Mouse (Mus musculus): ENCODE data around the gene Hyal3. TPM values are rescaled to one million over a fixed set of nuclear protein-coding genes. Genes with fewer than 3 reads are reported as not detected.

The Hyal3 gene
- polyA plus RNA-seq, 1 experiment from 2014 or later, result 1.3 TPM

DNA sequence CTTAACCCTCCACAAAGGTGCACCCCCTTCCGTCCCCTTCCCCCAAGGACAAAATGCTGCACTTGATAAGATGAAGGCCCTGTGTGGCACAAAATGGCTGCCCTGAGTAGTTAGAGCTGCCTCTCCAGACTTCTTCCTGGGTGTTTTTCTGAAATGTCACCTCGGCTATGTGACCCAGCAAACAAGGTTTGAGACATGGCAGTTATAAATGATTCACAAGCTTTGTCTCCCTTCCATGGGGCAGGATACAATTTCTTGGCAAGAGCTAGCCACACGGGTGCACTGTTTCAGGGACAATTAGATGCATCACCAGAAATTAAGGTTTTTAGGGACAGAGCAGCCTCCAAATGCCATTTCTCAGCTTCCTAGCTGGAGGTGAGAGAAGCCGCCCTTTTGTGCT lies 40.2 kb upstream of the Hyal3 start:
- H3K4me3 ChIP-seq (replicated peaks; ENCODE audit: low read depth, low read length), result no peak overlapping the region
- no peak overlapping the region for H3K27ac ChIP-seq
- H3K9me3 ChIP-seq (replicated peaks; ENCODE audit: low read length), result no peaks in the 10 kb centered on the region
- H3K9ac ChIP-seq (ENCODE audit: low read depth, low read length), result no peak overlapping the region
- H3K4me1 ChIP-seq (replicated peaks; ENCODE audit: insufficient read depth, low read length), result peaks cover 27% of the 10 kb centered on the region
- peak overlapping the region; percentile 95; the same call in 1 of the 2 replicates for H3K4me2 ChIP-seq (ENCODE audit: low read length)
- ATAC-seq (replicated peaks; ENCODE audit: low FRiP score, low read depth) (no peak), DNase-seq (ENCODE audit: low spot score) (peak; percentile 32)
- H3K36me3 ChIP-seq (ENCODE audit: insufficient read depth, low read length), result peaks cover 28% of the 10 kb centered on the region
- no peaks in the 10 kb centered on the region for H3K27me3 ChIP-seq (ENCODE audit: insufficient read depth, low read length)
- TF ChIP-seq CTCF (IDR thresholded peaks at IDR 0.05; ENCODE audit: low read depth), result no peak
- WGBS, result 45% methylated on average over 4 of the region's 4 CpGs

GRCm38 (mm10) chr9:107541005-107541404 lies 39.6 kb upstream of the Hyal3 start:
- Histone ChIP-seq H3K27me3 (ENCODE audit: insufficient read depth, low read length) (no peaks in the 10 kb centered on the region), H3K4me2 (ENCODE audit: low read length) (peak overlapping the region; percentile 95), H3K36me3 (ENCODE audit: insufficient read depth, low read length) (peaks cover 29% of the 10 kb centered on the region), H3K4me1 (replicated peaks; ENCODE audit: insufficient read depth, low read length) (peaks cover 21% of the 10 kb centered on the region), H3K9ac (ENCODE audit: low read depth, low read length) (peak overlapping the region; percentile 52; the same call in 1 of the 2 replicates), H3K4me3 (replicated peaks; ENCODE audit: low read depth, low read length) (peak overlapping the region; percentile 70), H3K9me3 (replicated peaks; ENCODE audit: low read length) (no peaks in the 10 kb centered on the region), H3K27ac (0 out of 2 replicates have a peak overlapping the region, but pooled peaks have one; percentile 40)
- TF ChIP-seq CTCF (IDR thresholded peaks at IDR 0.05; ENCODE audit: low read depth), result no peak
- WGBS, result 21% methylated on average over 10 of the region's 10 CpGs
- DNase-seq (ENCODE audit: low spot score) (peak; percentile 41), ATAC-seq (replicated peaks; ENCODE audit: low FRiP score, low read depth) (no peak)

DNA sequence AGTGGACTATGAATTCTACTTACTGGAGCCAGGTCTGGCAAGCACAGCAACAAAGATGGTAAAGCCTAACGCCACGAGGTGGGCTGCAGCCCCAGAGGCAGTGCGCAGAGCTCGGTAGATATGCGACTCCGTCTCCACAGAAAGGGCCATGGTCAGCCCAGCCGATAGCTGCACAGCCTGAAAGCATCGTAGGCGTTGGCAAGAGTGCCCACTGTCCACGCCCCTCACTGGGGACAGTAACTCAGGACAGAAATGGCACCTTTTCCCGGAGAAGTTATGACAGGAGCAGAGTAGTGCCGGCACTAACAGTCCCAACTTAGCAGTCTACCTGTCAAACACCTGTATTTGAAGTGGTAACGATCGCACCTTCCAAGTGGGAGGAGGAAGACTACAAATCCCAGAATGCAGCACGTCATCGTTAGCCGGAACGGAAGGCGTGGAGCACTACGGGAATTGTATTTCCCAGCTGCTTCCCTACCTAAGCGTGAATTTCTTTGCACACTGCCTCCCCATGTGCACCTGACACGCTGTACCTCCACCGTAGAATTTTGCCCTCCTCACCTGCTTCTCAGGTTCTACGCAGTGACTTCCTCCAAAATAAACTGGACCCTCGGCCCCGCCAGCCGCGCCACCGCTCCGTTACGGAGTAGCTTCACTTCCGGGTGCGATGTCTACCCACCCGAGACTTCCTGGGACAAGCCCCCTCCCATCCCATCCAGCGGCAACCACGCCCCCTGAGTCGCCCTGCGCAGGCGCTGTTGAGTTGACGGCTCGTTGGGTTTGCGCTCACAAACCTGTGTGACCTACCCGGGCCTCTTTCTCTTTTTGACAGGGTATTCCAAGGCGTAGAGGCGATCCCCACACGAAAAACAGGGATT lies 38.9 kb upstream of the Hyal3 start, which contains the start of the genes Cyb561d2 and Nprl2:
Gene Cyb561d2, minus strand, starts transcription at position 720 of the 878 bp plus-strand sequence.
Gene Nprl2, plus strand, starts transcription at position 753 of the 878 bp plus-strand sequence.
- Histone ChIP-seq H3K4me3 (replicated peaks; ENCODE audit: low read depth, low read length) (peak within 1 kb of the TSS; percentile 70), H3K4me2 (ENCODE audit: low read length) (peak within 1 kb of the TSS; percentile 95), H3K4me1 (replicated peaks; ENCODE audit: insufficient read depth, low read length) (peaks cover 16% of the 10 kb centered on the region), H3K27me3 (ENCODE audit: insufficient read depth, low read length) (no peaks in the 10 kb centered on the region), H3K27ac (peak within 1 kb of the TSS; percentile 80), H3K9me3 (replicated peaks; ENCODE audit: low read length) (no peaks in the 10 kb centered on the region), H3K36me3 (ENCODE audit: insufficient read depth, low read length) (peaks cover 29% of the 10 kb centered on the region), H3K9ac (ENCODE audit: low read depth, low read length) (peak within 1 kb of the TSS; percentile 67)
- DNase-seq (ENCODE audit: low spot score) (peak; percentile 97), ATAC-seq (replicated peaks; ENCODE audit: low FRiP score, low read depth) (peak; percentile 75)
- WGBS, result under 1% methylated on average over 46 of the region's 46 CpGs
- TF ChIP-seq CTCF (IDR thresholded peaks at IDR 0.05; ENCODE audit: low read depth), result no peak

DNA sequence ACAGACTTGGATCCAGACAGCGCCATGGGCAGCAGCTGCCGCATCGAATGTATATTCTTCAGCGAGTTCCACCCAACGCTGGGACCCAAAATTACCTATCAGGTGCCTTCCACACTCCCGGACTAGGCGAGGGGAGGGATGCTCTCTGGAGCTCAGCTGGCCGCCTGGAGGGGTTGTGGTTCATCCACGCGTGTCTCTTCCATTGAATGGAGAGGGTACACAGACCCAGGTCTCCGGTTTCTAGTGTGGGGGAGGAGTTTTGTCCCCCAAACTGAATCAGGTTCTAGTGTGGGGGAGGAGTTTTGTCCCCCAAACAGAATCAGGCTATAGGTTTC lies 38.3 kb upstream of the Hyal3 start:
- peaks cover 17% of the 10 kb centered on the region; the same call in 1 of the 2 replicates for H3K4me1 ChIP-seq (replicated peaks; ENCODE audit: insufficient read depth, low read length)
- H3K36me3 ChIP-seq (ENCODE audit: insufficient read depth, low read length), result peaks cover 29% of the 10 kb centered on the region
- H3K9me3 ChIP-seq (replicated peaks; ENCODE audit: low read length), result no peaks in the 10 kb centered on the region
- H3K27ac ChIP-seq, result peak overlapping the region; percentile 80
- H3K4me3 ChIP-seq (replicated peaks; ENCODE audit: low read depth, low read length), result peak overlapping the region; percentile 70
- DNase-seq (ENCODE audit: low spot score) (no peak), ATAC-seq (replicated peaks; ENCODE audit: low FRiP score, low read depth) (0 out of 2 replicates have a peak, but pooled peaks have one; percentile 15)
- no peaks in the 10 kb centered on the region for H3K27me3 ChIP-seq (ENCODE audit: insufficient read depth, low read length)
- no peak for TF ChIP-seq CTCF (IDR thresholded peaks at IDR 0.05; ENCODE audit: low read depth)
- H3K4me2 ChIP-seq (ENCODE audit: low read length), result peak overlapping the region; percentile 95
- H3K9ac ChIP-seq (ENCODE audit: low read depth, low read length), result peak overlapping the region; percentile 67
- WGBS, result under 1% methylated on average over 11 of the region's 11 CpGs

- WGBS, result 26% methylated on average over 8 of the region's 8 CpGs
- H3K27ac ChIP-seq, result peak overlapping the region; percentile 80
These were observed 37.9 kb upstream of the Hyal3 start for GRCm38 (mm10) chr9:107542721-107543120.

GRCm38 (mm10) chr9:107543299-107543698 lies 37.3 kb upstream of the Hyal3 start:
- H3K4me2 ChIP-seq (ENCODE audit: low read length), result peak overlapping the region; percentile 95; the same call in 1 of the 2 replicates
- H3K27ac ChIP-seq, result no peak overlapping the region
- DNase-seq (ENCODE audit: low spot score) (no peak), ATAC-seq (replicated peaks; ENCODE audit: low FRiP score, low read depth) (no peak)
- 0 out of 2 replicates have a peak overlapping the region, but pooled peaks have one; percentile 67 for H3K9ac ChIP-seq (ENCODE audit: low read depth, low read length)
- H3K36me3 ChIP-seq (ENCODE audit: insufficient read depth, low read length), result peaks cover 23% of the 10 kb centered on the region
- 86% methylated on average over 11 of the region's 11 CpGs for WGBS
- no peaks in the 10 kb centered on the region for H3K27me3 ChIP-seq (ENCODE audit: insufficient read depth, low read length)
- H3K4me1 ChIP-seq (replicated peaks; ENCODE audit: insufficient read depth, low read length), result peaks cover 20% of the 10 kb centered on the region; the same call in 1 of the 2 replicates
- no peak overlapping the region for H3K4me3 ChIP-seq (replicated peaks; ENCODE audit: low read depth, low read length)
- TF ChIP-seq CTCF (IDR thresholded peaks at IDR 0.05; ENCODE audit: low read depth), result no peak
- no peaks in the 10 kb centered on the region for H3K9me3 ChIP-seq (replicated peaks; ENCODE audit: low read length)

More at GRCm38 (mm10) chr9:107542721-107543120, 37.9 kb upstream of the Hyal3 start:
- DNase-seq (ENCODE audit: low spot score) (peak; percentile 71), ATAC-seq (replicated peaks; ENCODE audit: low FRiP score, low read depth) (no peak; the same call in 1 of the 2 replicates)
- peaks cover 29% of the 10 kb centered on the region for H3K36me3 ChIP-seq (ENCODE audit: insufficient read depth, low read length)
- peak overlapping the region; percentile 95 for H3K4me2 ChIP-seq (ENCODE audit: low read length)
- no peaks in the 10 kb centered on the region for H3K27me3 ChIP-seq (ENCODE audit: insufficient read depth, low read length)
- no peaks in the 10 kb centered on the region for H3K9me3 ChIP-seq (replicated peaks; ENCODE audit: low read length)
- H3K9ac ChIP-seq (ENCODE audit: low read depth, low read length), result peak overlapping the region; percentile 67
- H3K4me1 ChIP-seq (replicated peaks; ENCODE audit: insufficient read depth, low read length), result peaks cover 20% of the 10 kb centered on the region; the same call in 1 of the 2 replicates
- TF ChIP-seq CTCF (IDR thresholded peaks at IDR 0.05; ENCODE audit: low read depth), result no peak
- H3K4me3 ChIP-seq (replicated peaks; ENCODE audit: low read depth, low read length), result peak overlapping the region; percentile 70

Data from kidney, postnatal 0 days (tissue).